Mouse (Mus musculus) macrophage (primary cell): ENCODE results near the gene Asf1b. TPM values are rescaled to one million over a fixed set of nuclear protein-coding genes. Genes with fewer than 3 reads are reported as not detected.
A peak's percentile ranks its signal among the peaks of the same experiment; 100 is the strongest.

Experiments
- H3K27ac ChIP-seq: fragments of 350-480 bp; formaldehyde crosslinking; 2 replicates; pipeline ENCODE4 v1.9.0; 2021
- H3K36me3 ChIP-seq: fragments of 350-480 bp; formaldehyde crosslinking; 2 replicates; pipeline ENCODE4 v1.9.0; 2021; ENCODE audit errors: inconsistent target
- H3K4me3 ChIP-seq: fragments of 350-480 bp; formaldehyde crosslinking; 2 replicates; pipeline ENCODE4 v1.9.0; 2021; ENCODE audit errors: inconsistent target
- H3K79me2 ChIP-seq: fragments of 350-480 bp; formaldehyde crosslinking; 2 replicates; pipeline ENCODE4 v1.9.0; 2021; ENCODE audit errors: inconsistent target
- WGBS: methylation state at CpG from one replicate; pipeline ENCODE4 v1.1.7; 2026; ENCODE audit warnings: inconsistent platforms; ENCODE audit not compliant: missing documents; 5-methylcytosine and 5-hydroxymethylcytosine counted together
- polyA plus RNA-seq: library from polyadenylated mRNA; stranded (reverse); fragments of 250-400 nt; gene quantifications from 3 replicates; pipeline ENCODE4 v1.2.4, GENCODE M21; 2018; ENCODE audit warnings: inconsistent platforms

The Asf1b gene
- polyA plus RNA-seq, 1 experiment from 2014 or later: 9.5 TPM

DNA sequence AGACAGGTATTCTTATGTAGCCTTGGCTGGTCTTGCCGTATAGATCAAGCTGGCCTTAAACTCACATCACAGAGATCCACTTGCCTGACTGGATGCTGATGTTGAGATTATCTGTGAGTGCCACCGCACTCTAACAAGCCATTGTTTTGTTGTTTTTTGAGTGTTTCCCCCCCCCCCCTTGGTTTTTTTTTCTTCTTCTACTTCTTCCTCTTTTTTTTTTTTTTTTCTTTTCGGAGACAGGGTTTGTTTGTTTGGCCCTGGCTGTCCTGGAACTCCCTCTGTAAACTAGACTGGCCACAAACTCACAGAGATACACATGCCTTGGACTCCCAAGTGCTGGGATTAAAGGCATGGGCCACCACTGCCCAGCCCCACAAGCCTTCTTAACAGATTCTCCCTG is 38.7 kb downstream of the Asf1b start:
- H3K36me3 ChIP-seq: 0 out of 2 replicates have a peak, but pooled peaks cover 8% of the 10 kb centered on the region

GRCm38 (mm10) chr8:83995973-83996372 is 40.7 kb downstream of the Asf1b start:
- peaks cover 3% of the 10 kb centered on the region; the same call in 1 of the 2 replicates for H3K36me3 ChIP-seq
- WGBS: 37% methylated on average over 10 of the region's 12 CpGs
- H3K79me2 ChIP-seq: peaks cover 6% of the 10 kb centered on the region; the same call in 1 of the 2 replicates
- no peak overlapping the region for H3K27ac ChIP-seq
- H3K4me3 ChIP-seq: peak overlapping the region; percentile 36; the same call in 1 of the 2 replicates

More for the DNA sequence above, 38.7 kb downstream of the Asf1b start:
- Histone ChIP-seq H3K4me3 (no peak overlapping the region), H3K27ac (no peak overlapping the region), H3K79me2 (peaks cover 3% of the 10 kb centered on the region; the same call in 1 of the 2 replicates)
- 10% methylated on average over 2 of the region's 3 CpGs for WGBS

DNA sequence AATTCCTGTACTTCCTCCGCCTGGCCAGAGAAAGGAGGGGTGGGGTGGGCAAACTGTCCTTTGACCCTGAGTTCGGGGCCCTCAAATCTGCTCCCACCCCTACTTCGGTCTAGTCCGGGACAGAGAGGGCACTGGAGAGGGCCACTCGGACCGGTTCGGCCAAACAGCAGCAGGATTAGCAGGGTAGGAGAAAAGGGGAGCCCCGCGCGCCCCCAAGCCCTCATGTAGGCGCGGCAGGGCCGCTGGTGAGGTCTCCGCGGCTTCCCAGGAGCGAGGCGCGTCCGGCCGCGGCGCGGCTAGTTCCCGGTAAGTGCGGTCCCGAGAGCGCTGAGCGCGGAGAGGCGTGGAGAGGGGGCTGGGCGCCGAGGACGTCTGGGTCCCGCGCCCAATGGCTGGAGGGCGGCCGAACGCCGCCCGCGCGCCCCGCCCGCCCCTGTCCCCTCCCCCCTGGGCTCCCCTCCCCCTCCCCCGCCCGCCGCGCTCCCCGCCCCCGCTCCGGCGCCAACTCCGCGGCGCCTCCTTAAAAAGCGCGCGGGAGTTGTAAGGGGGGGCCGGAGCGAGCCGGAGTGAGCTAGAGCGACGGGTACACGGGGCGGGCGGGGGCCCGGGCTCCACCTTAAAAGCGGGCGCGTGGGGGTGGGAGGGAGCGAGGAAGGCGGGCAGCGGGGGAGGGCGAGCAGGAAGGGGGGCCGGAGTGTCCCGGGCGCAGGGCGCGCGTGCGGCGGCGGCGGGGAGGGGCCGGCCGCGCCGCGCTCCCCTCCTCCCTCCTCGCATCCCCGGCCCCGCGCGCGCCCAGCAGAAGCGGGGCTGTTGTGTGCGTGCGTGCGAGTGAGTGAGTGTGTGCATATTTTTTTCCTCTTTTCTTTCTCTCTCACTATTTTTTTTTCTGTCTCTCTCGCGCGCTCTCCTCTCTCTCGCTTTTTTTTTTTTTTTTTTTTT is 41.5 kb downstream of the Asf1b start:
- H3K27ac ChIP-seq: peak overlapping the region; percentile 57
- peaks cover 6% of the 10 kb centered on the region; the same call in 1 of the 2 replicates for H3K79me2 ChIP-seq
- under 1% methylated on average over 47 of the region's 103 CpGs for WGBS
- peak overlapping the region; percentile 36 for H3K4me3 ChIP-seq
- H3K36me3 ChIP-seq: no peaks in the 10 kb centered on the region; the same call in 1 of the 2 replicates

- H3K27ac ChIP-seq: peak within 1 kb of the TSS; percentile 57
- peaks cover 7% of the 10 kb centered on the region; the same call in 1 of the 2 replicates for H3K79me2 ChIP-seq
- H3K36me3 ChIP-seq: no peaks in the 10 kb centered on the region; the same call in 1 of the 2 replicates
- peak within 1 kb of the TSS; percentile 36 for H3K4me3 ChIP-seq
- WGBS: under 1% methylated on average over 50 of the region's 112 CpGs
These were observed 42.3 kb downstream of the Asf1b start, which contains the start of gene Samd1 for GRCm38 (mm10) chr8:83997511-83998141. Samd1 (plus strand) TSS chr8:83997672.

- Histone ChIP-seq H3K27ac (no peak overlapping the region), H3K79me2 (peaks cover 16% of the 10 kb centered on the region; the same call in 1 of the 2 replicates), H3K36me3 (no peaks in the 10 kb centered on the region; the same call in 1 of the 2 replicates), H3K4me3 (peak overlapping the region; percentile 30)
- 7% methylated on average over 38 of the region's 92 CpGs for WGBS
These were observed 43.1 kb downstream of the Asf1b start for GRCm38 (mm10) chr8:83998231-83999056.

DNA sequence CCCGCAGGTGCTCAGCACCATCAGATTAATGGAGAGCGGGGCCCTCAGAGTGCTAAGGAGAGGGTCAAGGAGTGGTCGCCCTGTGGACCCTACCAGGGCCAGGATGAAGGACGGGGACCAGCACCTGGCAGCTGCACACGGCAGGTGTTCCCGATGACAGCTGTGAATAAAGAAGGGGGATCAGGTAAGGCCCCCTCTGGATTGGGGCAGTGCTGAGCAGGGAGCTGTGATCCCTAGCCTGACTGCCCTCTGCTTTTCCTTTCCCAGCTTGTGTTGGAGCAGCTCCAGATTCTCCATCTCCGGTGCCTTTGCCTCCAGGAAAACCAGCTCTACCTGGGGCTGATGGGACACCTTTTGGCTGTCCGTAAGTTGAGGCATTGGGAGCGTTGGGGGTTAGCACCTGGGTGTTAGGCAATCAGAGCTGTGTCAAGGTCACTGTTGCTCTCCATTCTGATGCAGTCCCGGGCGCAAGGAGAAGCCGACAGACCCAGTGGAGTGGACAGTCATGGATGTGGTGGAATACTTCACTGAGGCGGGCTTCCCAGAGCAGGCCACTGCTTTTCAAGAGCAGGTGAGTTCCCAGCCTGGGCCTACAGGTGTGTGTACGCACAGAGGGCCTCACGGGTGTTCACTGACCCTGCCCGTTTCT is 43.9 kb downstream of the Asf1b start:
- Histone ChIP-seq H3K27ac (no peak overlapping the region), H3K79me2 (peaks cover 23% of the 10 kb centered on the region; the same call in 1 of the 2 replicates), H3K4me3 (peak overlapping the region; percentile 30; the same call in 1 of the 2 replicates), H3K36me3 (no peaks in the 10 kb centered on the region; the same call in 1 of the 2 replicates)
- WGBS: 91% methylated on average over 16 of the region's 16 CpGs

- Histone ChIP-seq H3K27ac (no peak overlapping the region), H3K79me2 (peaks cover 24% of the 10 kb centered on the region; the same call in 1 of the 2 replicates), H3K36me3 (no peaks in the 10 kb centered on the region; the same call in 1 of the 2 replicates), H3K4me3 (no peak overlapping the region)
- 100% methylated on average over 2 of the region's 2 CpGs for WGBS
These were observed 44.5 kb downstream of the Asf1b start for GRCm38 (mm10) chr8:83999825-84000224.

- 93% methylated on average over 53 of the region's 61 CpGs for WGBS
- Histone ChIP-seq H3K79me2 (peaks cover 24% of the 10 kb centered on the region; the same call in 1 of the 2 replicates), H3K36me3 (no peaks in the 10 kb centered on the region; the same call in 1 of the 2 replicates), H3K27ac (no peak within 1 kb of the TSS), H3K4me3 (no peak within 1 kb of the TSS)
These were observed 46.1 kb downstream of the Asf1b start, which contains the start of gene 1700067K01Rik for GRCm38 (mm10) chr8:84001281-84002000. 1700067K01Rik (plus strand) TSS chr8:84001502.

GRCm38 (mm10) chr8:84002957-84003611 is 47.8 kb downstream of the Asf1b start:
- Histone ChIP-seq H3K79me2 (peaks cover 24% of the 10 kb centered on the region; the same call in 1 of the 2 replicates), H3K27ac (no peak overlapping the region), H3K4me3 (no peak overlapping the region), H3K36me3 (no peaks in the 10 kb centered on the region; the same call in 1 of the 2 replicates)
- WGBS: 93% methylated on average over 12 of the region's 12 CpGs

DNA sequence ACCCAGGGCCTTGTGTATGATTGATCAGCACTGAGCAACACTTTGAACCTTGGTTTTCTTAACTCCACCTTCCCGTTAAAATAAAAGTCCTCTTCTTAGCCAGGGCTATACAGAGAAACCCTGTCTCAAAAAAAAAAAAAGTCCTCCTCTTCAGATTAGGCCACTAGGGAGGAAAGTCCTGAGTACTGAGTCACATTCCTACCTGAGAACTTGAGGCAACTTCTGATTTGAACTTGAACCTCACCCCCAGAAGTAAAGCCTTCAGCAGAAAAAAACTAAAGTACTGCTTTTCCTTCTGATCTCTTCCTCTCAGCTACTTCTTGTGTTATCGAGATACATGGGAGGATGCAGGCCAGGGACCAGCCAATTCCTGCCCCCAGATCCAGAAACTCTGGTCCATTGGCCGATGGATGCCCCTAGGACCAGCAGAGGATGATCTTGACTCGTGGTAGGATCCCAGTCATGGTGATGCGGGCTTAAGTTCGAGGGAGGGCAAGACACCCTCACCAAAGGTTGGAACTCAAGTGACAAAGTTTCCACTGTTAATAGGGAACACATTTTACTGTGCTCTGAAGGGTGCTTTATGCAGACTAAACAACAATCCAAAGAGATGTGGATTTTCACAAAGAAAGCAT is 48.4 kb downstream of the Asf1b start:
- Histone ChIP-seq H3K79me2 (peaks cover 24% of the 10 kb centered on the region; the same call in 1 of the 2 replicates), H3K4me3 (peak overlapping the region; percentile 49), H3K36me3 (no peaks in the 10 kb centered on the region; the same call in 1 of the 2 replicates), H3K27ac (peak overlapping the region; percentile 86)
- 74% methylated on average over 6 of the region's 6 CpGs for WGBS

DNA sequence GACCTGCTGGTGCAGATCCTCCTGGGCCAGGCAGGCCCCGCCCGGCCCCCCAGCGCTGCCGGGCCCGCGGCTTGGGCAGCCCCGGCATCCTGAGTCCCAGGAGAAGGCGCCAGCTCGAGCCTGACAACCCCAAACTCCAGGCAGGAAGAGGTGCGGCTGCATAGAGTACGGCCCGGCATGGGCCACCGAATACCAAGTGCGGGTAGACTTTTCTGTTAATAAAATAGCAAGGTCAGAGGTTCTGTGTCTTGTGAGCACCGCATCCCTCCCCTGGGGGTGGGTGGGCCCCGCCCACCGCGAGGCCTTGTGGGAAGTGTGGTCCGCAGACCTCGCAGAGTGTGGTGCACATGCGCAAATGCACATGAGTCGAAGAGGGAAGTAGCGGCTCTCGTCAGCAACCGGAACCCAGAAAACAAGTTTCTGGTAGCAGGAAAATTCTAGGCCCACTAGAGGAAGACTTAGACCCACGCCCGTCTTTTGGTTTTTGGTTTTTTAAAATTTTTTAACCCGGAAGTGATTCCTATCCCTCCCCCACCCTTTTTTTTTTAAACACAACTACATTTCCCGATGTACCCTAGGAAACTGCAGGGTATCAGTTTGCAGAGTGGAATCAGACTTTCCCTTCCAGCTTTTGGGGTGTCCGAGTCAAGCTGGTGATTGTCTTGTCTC is 49.4 kb downstream of the Asf1b start:
- WGBS: 3% methylated on average over 30 of the region's 30 CpGs
- Histone ChIP-seq H3K4me3 (peak overlapping the region; percentile 49), H3K27ac (peak overlapping the region; percentile 86), H3K36me3 (no peaks in the 10 kb centered on the region; the same call in 1 of the 2 replicates), H3K79me2 (peaks cover 18% of the 10 kb centered on the region; the same call in 1 of the 2 replicates)
